Mouse (Mus musculus) midbrain, postnatal 0 days (tissue): ENCODE measurements at regions not wholly inside any gene's neighbourhood (a gene's known extent, or its start where the extent isn't known, plus 50 kb on each side); places are given as distances from the start of the nearest gene placed in this dataset.
"Not testable (repeated sequence)": the region's sequence is repeated elsewhere in the genome, so short reads cannot be mapped to it uniquely, and the experiment has no call there.

ENCODE experiments used
- ATAC-seq: fragments of 200-750 bp; cut with Nextera tagmentation; 2 replicates; pipeline ENCODE4 v1.8.0; 2017; ENCODE audit warnings: moderate number of reproducible peaks, mild to moderate bottlenecking, moderate TSS enrichment, moderate library complexity; ENCODE audit not compliant: low FRiP score
- DNase-seq: peaks from one replicate; pipeline ENCODE4 v3.0.0-alpha.2; 2015; ENCODE audit warnings: low spot score
- H3K27ac ChIP-seq: fragments of 300-500 bp; sonication (generic); 2 replicates; pipeline ENCODE4 v1.5.1; 2014; ENCODE audit warnings: low read depth, mild to moderate bottlenecking, low read length, mixed read lengths
- H3K27me3 ChIP-seq: fragments of 300-500 bp; sonication (generic); 2 replicates; pipeline ENCODE4 v1.6.1; 2014; ENCODE audit warnings: low read length, control low read depth, mixed read lengths; ENCODE audit not compliant: insufficient read depth
- H3K36me3 ChIP-seq: fragments of 300-500 bp; sonication (generic); 2 replicates; pipeline ENCODE4 v1.6.1; 2014; ENCODE audit warnings: low read length, control low read depth, mixed read lengths; ENCODE audit not compliant: insufficient read depth
- H3K4me1 ChIP-seq: fragments of 300-500 bp; sonication (generic); 2 replicates; pipeline ENCODE4 v1.6.1; 2014; ENCODE audit warnings: mild to moderate bottlenecking, control low read depth, antibody characterized with exemption, low read length, mixed read lengths; ENCODE audit not compliant: insufficient read depth
- H3K4me2 ChIP-seq: fragments of 300-500 bp; sonication (generic); 2 replicates; pipeline ENCODE4 v1.6.1; 2014; ENCODE audit warnings: low read depth, mild to moderate bottlenecking, low read length, mixed read lengths; ENCODE audit not compliant: poor library complexity, severe bottlenecking
- H3K4me3 ChIP-seq: fragments of 300-500 bp; sonication (generic); 2 replicates; pipeline ENCODE4 v1.5.1; 2014; ENCODE audit warnings: low read depth, mild to moderate bottlenecking, low read length, moderate library complexity
- H3K9ac ChIP-seq: fragments of 300-500 bp; sonication (generic); replicated peaks from 2 replicates; pipeline ENCODE4 v1.6.1; 2014; ENCODE audit warnings: mild to moderate bottlenecking, low read length, moderate library complexity, mixed read lengths; ENCODE audit not compliant: poor library complexity, severe bottlenecking
- H3K9me3 ChIP-seq: fragments of 300-500 bp; sonication (generic); 2 replicates; pipeline ENCODE4 v1.6.1; 2016; ENCODE audit warnings: low read length, control low read depth
- CTCF ChIP-seq: IDR thresholded peaks from 2 replicates; pipeline ENCODE4 v1.5.1; 2016; ENCODE audit warnings: antibody characterized with exemption, mild to moderate bottlenecking
- WGBS: fragments of 180-500 bp; shearing (Covaris S2); extraction: QIAGEN DNeasy Blood & Tissue Kit; methylation state at CpG from one replicate; pipeline ENCODE4 v1.1.7; 2014; 5-methylcytosine and 5-hydroxymethylcytosine counted together

DNA sequence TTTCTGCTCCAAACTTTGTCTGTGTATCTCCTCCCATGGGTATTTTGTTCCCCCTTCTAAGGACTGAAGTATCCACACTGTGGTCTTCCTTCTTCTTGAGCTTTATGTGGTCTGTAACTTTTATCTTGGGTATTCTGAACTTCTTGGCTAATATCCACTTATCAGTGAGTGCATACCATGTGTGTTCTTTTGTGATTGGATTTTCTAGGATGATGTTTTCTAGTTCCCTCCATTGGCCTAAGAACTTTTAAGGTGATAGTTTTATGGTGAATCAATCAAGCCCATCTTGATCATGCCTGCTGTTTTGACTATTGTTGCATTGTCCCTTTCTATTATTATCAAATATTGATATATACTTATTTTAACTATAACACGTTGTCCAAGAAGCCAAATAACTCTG is 779.4 kb upstream of the Tpm3-rs7 start:
- not testable (repeated sequence) for H3K4me3 ChIP-seq, H3K9ac ChIP-seq, H3K4me1 ChIP-seq, H3K27me3 ChIP-seq, DNase-seq, ATAC-seq, H3K36me3 ChIP-seq, H3K9me3 ChIP-seq, H3K27ac ChIP-seq, H3K4me2 ChIP-seq
- WGBS, result 79% methylated on average over 1 of the region's 1 CpGs

DNA sequence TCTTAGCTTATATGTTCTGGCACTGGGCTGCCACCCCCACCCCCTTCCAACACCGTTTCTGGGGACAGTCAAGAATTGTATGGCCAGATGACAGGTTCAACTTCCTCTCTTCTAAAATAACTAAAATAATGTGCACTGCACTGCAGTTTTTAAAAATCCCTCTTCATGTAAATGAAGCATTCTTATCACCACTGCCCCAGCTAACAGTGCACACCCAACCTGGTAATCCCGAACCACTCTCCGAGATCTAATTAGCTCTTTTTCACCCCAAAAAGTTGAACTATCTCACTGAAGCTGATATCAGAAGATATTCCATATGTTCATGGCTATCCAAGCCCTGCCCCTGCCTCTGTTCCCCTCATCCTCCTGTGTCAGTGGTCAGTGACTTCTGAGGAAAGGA is 778.5 kb upstream of the Tpm3-rs7 start:
- H3K36me3 ChIP-seq, result no peaks in the 10 kb centered on the region
- ATAC-seq, result no peak

DNA sequence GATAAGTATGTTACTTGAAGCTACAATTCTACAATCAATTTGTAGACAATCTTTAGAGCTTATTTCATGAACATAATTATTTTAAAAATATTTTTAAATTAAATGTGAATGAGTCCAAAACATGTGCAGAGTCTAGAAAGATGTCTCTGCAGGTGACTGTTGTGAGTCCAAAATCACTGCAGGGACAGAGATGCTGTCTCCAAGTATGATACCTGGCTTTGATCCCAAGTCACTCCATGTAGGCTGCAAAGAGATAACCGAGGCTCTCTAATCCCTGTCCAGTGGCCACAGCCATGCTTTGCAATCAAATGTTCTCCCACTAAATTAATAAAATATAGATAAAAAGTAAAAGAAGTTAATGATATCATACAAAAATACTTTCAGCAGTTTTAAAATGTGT is 772.1 kb upstream of the Tpm3-rs7 start:
- Histone ChIP-seq H3K36me3 (no peaks in the 10 kb centered on the region), H3K4me1 (no peaks in the 10 kb centered on the region), H3K4me3 (no peak overlapping the region), H3K4me2 (no peak overlapping the region), H3K9me3 (no peaks in the 10 kb centered on the region), H3K9ac (no peak overlapping the region), H3K27ac (no peak overlapping the region), H3K27me3 (no peaks in the 10 kb centered on the region)
- no peak for TF ChIP-seq CTCF
- no peak for ATAC-seq
- 77% methylated on average over 1 of the region's 1 CpGs for WGBS
- DNase-seq, result peak; percentile 3

More for the DNA sequence above, 778.5 kb upstream of the Tpm3-rs7 start:
- H3K27me3 ChIP-seq, result no peaks in the 10 kb centered on the region
- no peak for DNase-seq
- H3K4me3 ChIP-seq, result no peak overlapping the region
- H3K9ac ChIP-seq, result no peak overlapping the region
- H3K4me1 ChIP-seq, result no peaks in the 10 kb centered on the region
- 74% methylated on average over 3 of the region's 3 CpGs for WGBS
- H3K9me3 ChIP-seq, result no peaks in the 10 kb centered on the region
- no peak for TF ChIP-seq CTCF
- H3K27ac ChIP-seq, result no peak overlapping the region
- no peak overlapping the region for H3K4me2 ChIP-seq

DNA sequence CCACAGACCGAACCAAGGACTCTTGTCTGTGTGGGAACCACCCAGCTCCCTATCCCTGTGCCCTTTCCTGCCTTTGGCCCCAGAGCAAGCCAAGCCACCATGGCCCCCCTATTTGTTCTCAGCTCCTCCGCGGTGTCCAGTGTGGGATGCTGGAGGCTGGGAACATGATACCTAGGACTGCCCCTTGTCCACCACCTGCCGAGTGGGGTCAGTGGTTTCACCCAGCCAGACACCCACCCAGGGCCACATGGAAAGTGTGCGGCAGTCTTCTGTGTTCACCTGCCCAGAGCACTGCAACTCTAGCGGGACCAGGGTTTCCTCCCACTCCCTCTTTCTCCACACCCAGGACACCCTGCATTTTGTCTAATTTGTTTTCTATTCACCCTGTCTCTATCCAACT is 765.6 kb upstream of the Tpm3-rs7 start:
- TF ChIP-seq CTCF, result no peak
- Histone ChIP-seq H3K4me2 (no peak overlapping the region), H3K9me3 (no peaks in the 10 kb centered on the region), H3K27ac (no peak overlapping the region), H3K4me3 (no peak overlapping the region), H3K4me1 (no peaks in the 10 kb centered on the region), H3K36me3 (no peaks in the 10 kb centered on the region), H3K9ac (no peak overlapping the region), H3K27me3 (no peaks in the 10 kb centered on the region)
- no peak for DNase-seq
- 0 out of 2 replicates have a peak, but pooled peaks have one; percentile 16 for ATAC-seq
- WGBS, result 94% methylated on average over 6 of the region's 6 CpGs

DNA sequence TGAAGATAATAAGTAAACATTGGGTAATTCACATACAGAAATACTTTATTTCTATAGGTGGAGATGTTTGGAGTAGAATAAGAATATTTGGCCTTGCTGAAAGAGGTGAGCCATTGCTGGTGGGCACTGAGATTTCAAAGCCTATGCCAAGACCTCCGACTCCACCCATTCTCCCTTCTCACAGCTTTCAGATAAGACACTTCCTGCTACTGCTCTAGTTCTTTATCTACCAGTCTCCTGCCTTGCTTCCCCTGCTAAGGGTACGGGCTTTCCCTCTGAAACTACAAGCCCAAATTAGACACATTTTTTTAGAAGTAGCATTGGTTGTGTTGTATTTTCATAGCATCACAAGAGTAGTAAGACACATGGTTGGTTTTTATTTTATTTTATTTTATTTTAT is 752.2 kb upstream of the Tpm3-rs7 start:
- no peak for TF ChIP-seq CTCF
- no peak overlapping the region for H3K4me3 ChIP-seq
- no peak overlapping the region for H3K27ac ChIP-seq
- H3K4me1 ChIP-seq, result no peaks in the 10 kb centered on the region
- H3K4me2 ChIP-seq, result no peak overlapping the region
- no peaks in the 10 kb centered on the region for H3K36me3 ChIP-seq
- H3K27me3 ChIP-seq, result no peaks in the 10 kb centered on the region
- DNase-seq, result no peak
- no peak overlapping the region for H3K9ac ChIP-seq
- no peak for ATAC-seq
- H3K9me3 ChIP-seq, result no peaks in the 10 kb centered on the region
- 94% methylated on average over 2 of the region's 2 CpGs for WGBS

DNA sequence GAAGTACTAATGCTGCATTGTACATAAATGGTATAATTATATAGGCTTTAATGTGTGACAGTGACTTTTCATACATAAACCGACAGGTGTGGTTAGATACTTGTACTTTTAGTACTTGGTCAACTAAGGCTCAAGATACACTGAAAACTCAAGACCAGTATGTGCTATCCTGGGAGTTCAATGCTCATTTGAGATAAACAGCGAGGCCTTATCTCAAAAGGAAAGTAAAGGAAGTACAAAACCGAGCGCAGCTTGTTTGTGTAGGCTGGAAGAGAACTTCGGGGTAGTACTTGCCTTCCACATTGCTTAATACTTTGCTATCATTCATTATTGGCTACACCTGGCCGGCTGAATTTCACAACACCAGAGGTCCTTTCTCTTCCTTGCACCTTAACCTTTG is 719.7 kb upstream of the Tpm3-rs7 start:
- no peak overlapping the region for H3K27ac ChIP-seq
- WGBS, result 92% methylated on average over 6 of the region's 6 CpGs
- no peak overlapping the region for H3K9ac ChIP-seq
- H3K9me3 ChIP-seq, result no peaks in the 10 kb centered on the region
- no peaks in the 10 kb centered on the region for H3K36me3 ChIP-seq
- DNase-seq (no peak), ATAC-seq (no peak)
- TF ChIP-seq CTCF, result no peak
- no peaks in the 10 kb centered on the region for H3K27me3 ChIP-seq
- no peak overlapping the region for H3K4me2 ChIP-seq
- H3K4me3 ChIP-seq, result no peak overlapping the region
- no peaks in the 10 kb centered on the region for H3K4me1 ChIP-seq

DNA sequence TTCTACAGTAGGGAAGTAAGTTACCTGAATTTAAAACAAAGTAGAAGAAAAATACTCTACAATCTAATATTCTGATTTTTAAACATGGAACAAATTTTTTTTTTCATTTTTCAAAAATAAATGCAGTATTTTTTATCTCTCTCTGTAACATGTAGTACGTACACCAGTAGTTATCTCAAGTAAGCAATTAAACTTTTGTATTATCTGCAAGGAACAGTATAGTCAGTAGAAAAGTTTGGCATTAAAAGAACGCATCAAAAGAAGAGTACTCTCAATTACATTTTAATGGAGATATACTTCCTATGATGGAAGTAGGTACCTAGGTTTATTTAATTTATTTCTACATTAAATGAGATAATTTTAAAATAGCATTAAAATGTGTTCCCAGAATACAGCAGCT is 693.7 kb upstream of the Tpm3-rs7 start:
- no peak overlapping the region for H3K27ac ChIP-seq
- 96% methylated on average over 2 of the region's 2 CpGs for WGBS
- no peak for TF ChIP-seq CTCF
- DNase-seq, result no peak
- H3K4me3 ChIP-seq, result no peak overlapping the region
- no peak overlapping the region for H3K9ac ChIP-seq
- no peak for ATAC-seq
- no peaks in the 10 kb centered on the region for H3K27me3 ChIP-seq
- no peak overlapping the region for H3K4me2 ChIP-seq
- no peaks in the 10 kb centered on the region for H3K9me3 ChIP-seq
- no peaks in the 10 kb centered on the region for H3K36me3 ChIP-seq
- no peaks in the 10 kb centered on the region for H3K4me1 ChIP-seq
